Mouse (Mus musculus): Measurements from ENCODE around the gene Rhbdl3. TPM values are rescaled to one million over a fixed set of nuclear protein-coding genes. Genes with fewer than 3 reads are reported as not detected.

Rhbdl3 gene
- total and polyA plus RNA-seq, 3 experiments: 0.46 to 1.4 (median 0.70) TPM

DNA sequence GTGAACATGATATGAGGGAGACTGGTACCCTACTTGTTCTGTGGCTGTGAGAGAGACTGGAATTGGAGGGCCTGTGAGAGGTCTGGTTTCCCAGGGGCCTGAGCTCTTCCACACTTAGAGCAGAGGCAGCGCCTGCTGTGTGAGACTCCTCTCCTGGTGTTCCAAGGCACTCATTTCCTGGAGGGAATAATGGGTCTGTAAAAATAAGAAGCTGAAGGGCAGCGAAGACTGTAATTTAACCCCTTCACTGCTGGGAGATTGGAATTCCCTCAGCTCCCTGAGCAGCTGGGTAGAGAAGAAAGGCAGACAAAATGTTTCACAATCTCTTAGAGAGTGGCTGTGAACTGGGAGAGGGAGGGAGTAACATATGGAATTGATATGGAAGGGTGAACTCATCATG is 41.8 kb downstream of the Rhbdl3 start:
- peaks cover 1 to 2% of the 10 kb centered on the region in 2 experiments; a peak in 1 of 4 replicates for H3K4me1 ChIP-seq (ENCODE audit: control insufficient read depth in 1 of 2, insufficient read depth in 2 of 2)
- no peak overlapping the region for H3K27ac ChIP-seq (ENCODE audit: insufficient read depth, low read depth)
- TF ChIP-seq KAT2A (IDR thresholded peaks at IDR 0.05; ENCODE audit: insufficient replicate concordance, low read length): no peak
- TF ChIP-seq RCOR1 (conservative IDR thresholded peaks at IDR 0.05; ENCODE audit: low read depth, low read length): no peak
- TF ChIP-seq CHD2 (IDR thresholded peaks at IDR 0.05; ENCODE audit: low read length): no peak
- no peak for TF ChIP-seq IRF4 (IDR thresholded peaks at IDR 0.05; ENCODE audit: low read depth, low read length)
- TF ChIP-seq USF1 (IDR thresholded peaks at IDR 0.05; ENCODE audit: low read depth, low read length): no peak
- in situ Hi-C loops (cut with MboI; ENCODE audit: low pct_ligation_motif_present, low pct_unique_long_range_greater_than_20kb, low sequenced_read_pairs): no loop called here
- H3K4me3 ChIP-seq (replicated peaks in 1 of 3; ENCODE audit: low read depth in 2 of 3, low read length in 2 of 3, poor library complexity in 1 of 3): no peak overlapping the region
- dilution Hi-C loops (cut with MboI; ENCODE audit: extremely low pct_ligation_motif_present, extremely low pct_unique_long_range_greater_than_20kb, low sequenced_read_pairs): no loop called here
- H3K9me3 ChIP-seq (replicated peaks; ENCODE audit: low read length): no peaks in the 10 kb centered on the region
- no peak for DNase-seq (ENCODE audit: extremely low read depth)
- no peaks in the 10 kb centered on the region for H3K79me2 ChIP-seq (replicated peaks; ENCODE audit: control insufficient read depth, extremely low read depth, insufficient read depth, poor library complexity, severe bottlenecking)
- H3K9ac ChIP-seq (ENCODE audit: insufficient read depth, low read depth): no peak overlapping the region
- H3K27me3 ChIP-seq (replicated peaks): peaks cover 14% of the 10 kb centered on the region
- H3K36me3 ChIP-seq (replicated peaks in 1 of 2; ENCODE audit: control insufficient read depth in 1 of 2, insufficient read depth in 1 of 2, low read length in 1 of 2): no peaks in the 10 kb centered on the region
- H3K4me2 ChIP-seq (ENCODE audit: insufficient read depth, low read depth, poor library complexity, severe bottlenecking): no peak overlapping the region

DNA sequence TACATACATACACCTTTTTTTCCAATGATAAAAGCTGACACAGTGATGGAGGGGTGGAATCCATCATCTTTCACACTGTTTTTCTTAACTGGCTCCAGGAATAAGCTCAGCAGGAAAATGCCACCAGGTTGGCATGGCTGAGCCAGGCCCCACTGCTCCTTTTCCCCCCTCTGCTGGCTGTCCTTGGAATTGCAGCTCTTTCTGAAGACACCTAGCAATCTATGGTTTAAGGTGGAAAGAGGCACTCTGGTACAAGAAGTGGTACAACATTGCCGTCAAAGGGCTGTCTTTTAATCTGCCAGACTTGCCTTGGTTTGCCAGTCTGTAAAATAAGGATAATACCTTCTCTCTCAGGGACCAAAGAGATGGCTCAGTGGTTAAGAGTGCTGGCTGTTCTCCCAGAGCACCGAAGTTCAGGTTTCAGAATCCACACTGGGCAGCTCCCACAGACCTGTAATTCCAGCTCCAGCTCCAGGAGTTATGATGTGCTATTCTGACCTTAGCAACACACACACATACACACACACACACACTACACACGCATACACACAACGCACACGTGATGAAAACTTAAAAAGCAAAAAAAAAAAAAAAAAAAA is 51.2 kb downstream of the Rhbdl3 start:
- DNase-seq (ENCODE audit: extremely low read depth): peak; percentile 87
- peaks cover 3% of the 10 kb centered on the region for H3K27me3 ChIP-seq (replicated peaks)
- TF ChIP-seq ZMIZ1 (IDR thresholded peaks at IDR 0.05; ENCODE audit: low read depth, low read length): no peak
- TF ChIP-seq UBTF (IDR thresholded peaks at IDR 0.05; ENCODE audit: low read depth, low read length): no peak
- TF ChIP-seq PAX5 (IDR thresholded peaks at IDR 0.05; ENCODE audit: low read length): no peak
- no peak for TF ChIP-seq JUN (IDR thresholded peaks at IDR 0.05; ENCODE audit: insufficient read depth, low read depth, low read length)
- TF ChIP-seq CTCF (conservative IDR thresholded peaks at IDR 0.05 in 1 of 2, IDR thresholded peaks at IDR 0.05 in 1 of 2; ENCODE audit: low read depth in 2 of 2, low read length in 2 of 2): peak; percentile 97 to 99
- TF ChIP-seq ZC3H11A (IDR thresholded peaks at IDR 0.05; ENCODE audit: low read depth, low read length): peak; percentile 59; the same call in 1 of the 2 replicates
- 0 out of 2 replicates have a peak, but pooled peaks have one; percentile 28 for TF ChIP-seq TCF12 (IDR thresholded peaks at IDR 0.05; ENCODE audit: low read depth, low read length)
- TF ChIP-seq SMC3 (IDR thresholded peaks at IDR 0.05; ENCODE audit: low read depth, low read length): peak; percentile 99
- no peak for TF ChIP-seq POLR2A (IDR thresholded peaks at IDR 0.05; ENCODE audit: low read depth, low read length)
- TF ChIP-seq RAD21 (IDR thresholded peaks at IDR 0.05; ENCODE audit: low read depth, low read length): peak; percentile 89
- no peaks in the 10 kb centered on the region for H3K79me2 ChIP-seq (replicated peaks; ENCODE audit: control insufficient read depth, extremely low read depth, insufficient read depth, poor library complexity, severe bottlenecking)
- in situ Hi-C loops (cut with MboI; ENCODE audit: low pct_ligation_motif_present, low pct_unique_long_range_greater_than_20kb, low sequenced_read_pairs) (no loop called here), dilution Hi-C loops (cut with MboI; ENCODE audit: extremely low pct_ligation_motif_present, extremely low pct_unique_long_range_greater_than_20kb, low sequenced_read_pairs) (no loop called here)
- H3K4me2 ChIP-seq (ENCODE audit: insufficient read depth, low read depth, poor library complexity, severe bottlenecking): no peak overlapping the region
- no peak overlapping the region for H3K9ac ChIP-seq (ENCODE audit: insufficient read depth, low read depth)
- peaks cover 6 to 22% of the 10 kb centered on the region in 2 experiments for H3K4me1 ChIP-seq (ENCODE audit: control insufficient read depth in 1 of 2, insufficient read depth in 2 of 2)
- H3K9me3 ChIP-seq (replicated peaks; ENCODE audit: low read length): no peaks in the 10 kb centered on the region
- H3K27ac ChIP-seq (ENCODE audit: insufficient read depth, low read depth): no peak overlapping the region
- H3K4me3 ChIP-seq (replicated peaks in 1 of 3; ENCODE audit: low read depth in 2 of 3, low read length in 2 of 3, poor library complexity in 1 of 3): no peak overlapping the region
- peaks cover 0 to 5% of the 10 kb centered on the region in 2 experiments for H3K36me3 ChIP-seq (replicated peaks in 1 of 2; ENCODE audit: control insufficient read depth in 1 of 2, insufficient read depth in 1 of 2, low read length in 1 of 2)

Measured in CH12.LX (cell line).